Mouse (Mus musculus) thymus, postnatal 14 days (tissue): ENCODE measurements around the gene Gfer.

Experiments
- DNase-seq: peaks from one replicate; pipeline ENCODE4 v3.0.0; 2021

Gfer gene

GRCm38 (mm10) chr17:24696011-24696697 is at the start of gene Gfer, which contains the start of gene Noxo1:
Gene Gfer, minus strand, starts transcription at chr17:24696156.
Gene Noxo1, plus strand, starts transcription at chr17:24696234.
- peak; percentile 92 for DNase-seq

GRCm38 (mm10) chr17:24744381-24744780 is 48.4 kb upstream of the Gfer start:
- DNase-seq, result no peak

DNA sequence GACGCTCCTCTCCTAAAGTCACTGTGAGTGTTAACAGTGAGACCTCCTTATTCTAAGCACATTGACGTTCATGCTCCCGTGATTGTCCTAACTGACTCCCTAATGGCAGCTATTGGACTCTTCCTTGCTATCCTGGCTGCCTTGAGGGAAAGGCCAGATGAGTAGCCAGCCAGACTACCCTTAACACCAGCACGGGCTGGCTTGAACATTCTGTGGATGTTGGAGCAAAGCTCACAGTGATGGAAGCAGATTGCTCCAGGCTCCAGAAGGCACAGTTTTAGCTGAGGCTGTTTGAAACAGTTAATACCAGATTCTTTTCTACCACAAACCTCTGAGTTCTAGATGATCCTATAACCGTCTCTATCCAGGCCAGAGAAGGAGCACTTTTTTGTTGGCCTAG is 47.9 kb upstream of the Gfer start:
- DNase-seq, result no peak

DNA sequence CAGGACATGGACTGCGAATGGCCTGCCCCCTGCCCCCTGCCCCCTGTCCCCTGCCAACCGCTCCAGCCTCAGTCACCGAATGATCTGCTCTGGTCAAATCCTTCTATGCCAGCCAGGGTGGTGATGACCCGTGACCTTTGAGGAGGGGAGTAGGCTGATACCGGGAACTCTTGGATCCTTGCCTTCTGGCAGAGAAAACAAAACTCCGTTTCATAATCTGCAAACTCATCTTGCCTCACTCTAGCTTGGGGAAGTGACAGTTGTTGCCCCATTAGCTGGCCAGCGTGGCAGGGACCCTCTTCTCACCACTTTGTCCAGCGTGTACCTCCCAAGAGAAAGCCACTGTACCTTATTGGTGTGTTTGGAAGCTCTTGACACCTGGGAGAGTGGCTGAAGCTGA is 46.4 kb upstream of the Gfer start:
- no peak for DNase-seq

DNA sequence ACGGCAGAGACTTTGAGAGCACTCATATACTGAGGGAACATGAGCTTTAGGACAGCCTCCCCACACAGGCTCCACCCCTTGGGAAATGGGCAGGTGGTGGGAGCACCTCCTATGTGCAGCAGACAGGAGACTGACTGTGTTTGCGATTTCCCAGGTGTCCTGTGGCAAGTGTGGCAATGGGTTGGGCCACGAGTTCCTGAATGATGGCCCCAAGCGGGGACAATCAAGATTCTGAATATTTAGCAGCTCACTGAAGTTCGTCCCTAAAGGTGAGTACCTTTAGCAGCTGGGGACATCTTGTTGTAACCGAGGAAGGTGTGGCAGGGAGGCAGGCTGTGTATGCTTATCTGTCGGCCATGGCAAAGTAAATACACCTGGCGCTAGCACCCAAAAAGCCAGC is 44.0 kb upstream of the Gfer start:
- no peak for DNase-seq

GRCm38 (mm10) chr17:24738238-24738637 is 42.3 kb upstream of the Gfer start:
- DNase-seq, result no peak

GRCm38 (mm10) chr17:24737135-24737810 is 41.3 kb upstream of the Gfer start:
- DNase-seq, result no peak

DNA sequence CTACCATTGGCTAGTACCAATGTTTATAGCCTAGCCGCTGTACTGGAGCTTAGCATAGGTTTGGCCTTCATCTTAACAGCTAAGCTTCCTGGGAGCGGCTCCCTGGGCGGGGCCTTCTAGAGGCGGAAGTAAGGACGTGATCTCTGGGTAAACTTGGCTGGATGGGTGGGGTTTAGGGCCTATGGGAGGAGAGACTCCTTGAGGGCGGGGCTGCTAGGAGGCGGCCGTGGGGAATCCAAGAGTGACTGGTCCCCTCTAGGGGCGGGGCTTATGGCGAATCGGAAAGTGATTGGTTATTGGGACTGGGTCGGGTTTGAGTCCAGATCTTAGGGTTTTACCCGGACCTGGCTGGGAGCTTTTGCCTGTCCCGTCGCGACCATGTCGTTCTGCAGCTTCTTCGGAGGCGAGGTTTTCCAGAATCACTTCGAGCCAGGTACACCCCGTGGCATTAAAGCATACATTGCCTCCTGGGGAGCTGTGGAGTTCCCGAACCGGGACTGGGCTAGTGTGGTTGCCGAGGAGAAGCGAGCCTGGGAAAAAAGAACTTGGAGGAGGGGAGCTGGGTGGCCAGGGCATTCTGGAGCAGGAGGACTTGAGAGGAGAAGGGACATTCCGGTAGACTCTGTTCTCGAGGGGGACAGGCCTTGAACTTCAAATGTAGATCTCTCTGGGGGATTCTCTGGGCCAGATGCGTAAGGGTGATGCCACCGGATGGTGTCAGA is 40.5 kb upstream of the Gfer start, which contains the start of gene Msrb1:
Msrb1 (plus strand) TSS at position 313 of the 722 bp plus-strand sequence.
- peak; percentile 97 for DNase-seq

DNA sequence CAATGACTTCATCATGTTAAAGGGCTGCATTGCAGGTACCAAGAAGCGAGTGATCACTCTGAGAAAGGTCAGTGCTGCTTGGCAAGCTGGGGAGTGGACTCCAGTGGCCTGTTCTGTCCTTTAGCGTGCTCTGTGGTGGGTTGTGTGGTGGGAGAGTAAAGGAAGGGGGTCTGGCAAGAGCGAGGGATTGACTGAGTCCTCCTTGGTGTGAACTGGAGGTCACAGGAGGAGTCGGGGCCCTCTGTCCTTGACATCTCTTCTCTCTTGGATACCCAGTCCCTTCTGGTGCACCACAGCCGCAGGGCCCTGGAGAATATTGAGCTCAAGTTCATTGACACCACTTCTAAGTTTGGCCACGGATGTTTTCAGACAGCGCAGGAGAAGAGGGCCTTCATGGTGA is 39.5 kb upstream of the Gfer start:
- DNase-seq, result no peak

DNA sequence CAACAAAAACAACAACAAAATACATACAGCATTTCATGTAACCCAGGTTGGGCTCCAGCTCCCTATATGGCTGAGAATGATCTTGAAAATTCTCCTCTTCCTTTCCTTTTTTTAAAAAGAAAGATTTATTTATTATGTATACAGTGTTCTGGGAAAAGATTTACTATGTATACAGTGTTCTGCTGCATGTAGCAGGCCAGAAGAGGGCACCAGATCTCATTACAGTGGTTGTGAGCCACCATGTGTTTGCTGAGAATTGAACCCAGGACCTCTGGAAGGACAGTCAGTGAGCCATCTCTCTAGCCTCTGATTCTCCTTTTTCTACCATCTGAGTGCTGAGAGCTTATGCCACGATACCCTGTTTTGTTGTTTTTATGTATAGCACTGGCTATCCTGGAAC is 38.6 kb upstream of the Gfer start:
- no peak for DNase-seq

DNA sequence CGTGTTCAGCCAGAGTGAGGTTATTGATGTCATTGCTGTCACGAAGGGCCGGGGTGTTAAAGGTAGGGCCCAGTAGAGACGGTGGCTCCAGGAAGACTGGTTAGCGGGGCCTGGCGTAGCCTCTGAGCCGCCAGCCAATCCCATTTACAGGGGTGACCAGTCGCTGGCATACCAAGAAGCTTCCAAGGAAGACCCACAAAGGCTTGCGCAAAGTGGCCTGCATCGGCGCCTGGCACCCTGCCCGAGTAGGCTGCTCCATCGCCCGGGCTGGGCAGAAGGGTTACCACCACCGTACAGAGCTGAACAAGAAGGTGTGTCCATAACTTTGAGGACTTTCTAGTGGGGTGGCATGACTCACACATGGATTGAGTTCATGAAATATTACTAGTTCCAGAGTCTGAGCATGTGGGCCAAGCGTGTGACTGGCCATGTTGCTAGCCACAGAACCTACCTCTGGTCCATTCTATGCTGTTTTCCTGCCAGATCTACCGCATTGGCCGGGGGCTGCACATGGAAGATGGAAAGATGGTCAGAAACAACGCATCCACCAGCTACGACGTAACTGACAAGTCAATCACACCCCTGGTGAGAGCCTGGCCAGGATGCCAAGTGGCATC is 37.6 kb upstream of the Gfer start:
- no peak for DNase-seq

GRCm38 (mm10) chr17:24732233-24732935 is 36.4 kb upstream of the Gfer start:
- no peak for DNase-seq

GRCm38 (mm10) chr17:24730787-24731186 is 34.8 kb upstream of the Gfer start:
- no peak for DNase-seq

GRCm38 (mm10) chr17:24729067-24729466 is 33.1 kb upstream of the Gfer start:
- no peak for DNase-seq

DNA sequence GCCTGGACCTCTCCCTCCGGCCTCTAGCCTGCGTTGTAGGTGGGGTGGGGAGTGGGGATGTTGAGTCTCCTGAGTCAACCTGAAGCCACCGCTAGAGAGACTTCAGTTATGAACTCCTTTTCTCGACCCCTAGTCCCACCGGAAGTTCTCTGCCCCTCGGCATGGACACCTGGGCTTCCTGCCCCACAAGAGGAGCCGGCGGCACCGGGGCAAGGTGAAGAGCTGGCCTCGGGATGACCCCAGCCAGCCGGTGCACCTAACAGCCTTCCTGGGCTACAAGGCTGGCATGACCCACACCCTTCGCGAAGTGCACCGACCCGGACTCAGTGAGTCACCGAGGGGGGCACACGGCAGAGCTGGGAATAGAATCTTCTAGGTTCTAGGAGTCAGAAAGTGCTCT is 32.2 kb upstream of the Gfer start:
- no peak for DNase-seq

GRCm38 (mm10) chr17:24727618-24728017 is 31.7 kb upstream of the Gfer start, which contains the start of gene Rpl3l:
Gene Rpl3l, plus strand, starts transcription at chr17:24727820.
- no peak for DNase-seq

GRCm38 (mm10) chr17:24725637-24726390 is 29.9 kb upstream of the Gfer start:
- no peak for DNase-seq

- peak; percentile 97 for DNase-seq
Observed at GRCm38 (mm10) chr17:24724184-24724583, 28.2 kb upstream of the Gfer start, which contains the start of gene Ndufb10. Gene Ndufb10, minus strand, starts transcription at chr17:24724478.

- DNase-seq, result no peak
Observed at GRCm38 (mm10) chr17:24723881-24724180, 27.9 kb upstream of the Gfer start.

DNA sequence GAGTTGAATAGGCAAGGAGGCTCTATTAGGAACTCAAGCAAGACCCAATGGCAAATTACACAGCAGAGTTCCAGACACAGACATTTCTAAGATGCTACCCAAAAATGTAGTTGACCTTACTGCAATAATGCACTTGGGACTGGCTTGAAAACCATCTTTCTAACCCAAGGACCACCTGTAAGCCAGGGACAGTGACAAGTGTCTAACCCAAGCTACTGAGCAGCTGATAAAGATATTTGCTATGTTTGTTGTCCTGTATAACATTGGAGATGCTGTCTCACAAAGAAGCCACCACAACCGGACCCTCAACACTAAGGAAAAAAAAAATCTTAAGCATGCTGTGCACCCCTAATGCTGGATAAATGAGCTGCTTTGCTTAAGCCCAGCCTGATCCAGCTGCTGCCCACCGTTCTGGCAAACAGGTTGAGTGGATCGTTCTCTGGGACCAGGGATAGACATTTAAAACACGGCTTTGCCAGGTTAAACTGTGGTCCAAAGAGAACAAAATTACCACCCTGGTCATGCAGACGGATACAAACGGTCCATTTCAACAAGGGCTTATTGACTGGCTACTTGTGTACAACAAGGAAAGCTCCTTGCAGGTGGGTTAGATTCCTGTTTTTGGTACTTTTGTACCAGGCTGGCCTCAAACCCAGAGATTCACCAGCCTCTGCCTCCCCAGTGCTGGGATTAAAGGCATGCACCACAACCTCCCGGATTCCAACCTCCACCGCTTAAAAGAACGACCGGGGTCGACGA is 27.3 kb upstream of the Gfer start:
- no peak for DNase-seq

GRCm38 (mm10) chr17:24722220-24722924 is 26.4 kb upstream of the Gfer start:
- DNase-seq, result no peak
